18 mouse cellular contexts compared by ENCODE assay signal in the genomic region with DNA sequence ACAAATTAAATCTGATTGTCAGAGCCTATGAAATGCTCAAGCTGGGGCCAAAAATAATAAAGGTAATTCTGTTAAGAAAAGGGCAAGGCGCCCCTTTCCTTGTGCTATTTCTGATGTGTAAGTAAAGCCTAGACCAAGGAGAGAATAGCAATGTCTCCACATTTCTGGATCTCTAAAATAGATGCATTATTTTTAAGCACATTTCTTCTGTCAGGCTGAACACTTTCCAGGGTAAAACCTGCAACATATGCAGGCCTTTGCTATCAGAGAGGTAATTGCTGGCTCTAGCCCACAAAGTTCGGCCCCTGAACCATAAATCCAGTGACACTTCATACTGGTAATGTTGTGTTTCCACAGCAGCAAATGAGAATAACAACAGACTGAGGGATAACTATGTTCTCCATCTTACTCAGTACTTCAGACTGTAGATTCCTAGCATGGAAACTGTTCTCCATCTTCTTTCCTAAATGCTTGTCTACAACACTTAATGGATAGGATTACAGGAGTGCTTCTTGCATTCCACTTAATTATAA.
"Had no signal": no experiment of that assay in that cellular context is flagged by ENCODE, and none has a peak within 500 bp of the region (broad histone marks: within the 10 kb centered on the region; RNA-seq: fewer than 3 reads in every experiment).

No protein-coding gene starts in this region.

- H3K9ac ChIP-seq: limb, embryonic 12.5 days; liver, embryonic 13.5 days; stomach, embryonic 15.5 days had no signal

- H3K27ac ChIP-seq: kidney, postnatal 0 days; layer of hippocampus, adult 2 months; limb, embryonic 12.5 days; liver, embryonic 13.5 days; stomach, embryonic 15.5 days had no signal

- DNase-seq: kidney, adult 2 months; kidney, postnatal 25 days; layer of hippocampus, adult 9-11 months; liver, embryonic 13.5 days; lung, adult 2 months; lung, postnatal 36 days; midbrain, embryonic 14.5 days; right cerebral cortex, adult 18-20 months; right cerebral cortex, postnatal 25 days; spleen, adult 18-20 months; thymus, postnatal 25 days had no signal

- H3K4me3 ChIP-seq: layer of hippocampus, adult 2 months; limb, embryonic 12.5 days; liver, embryonic 13.5 days; megakaryocyte, embryonic 14.5 days; stomach, embryonic 15.5 days had no signal

- H3K4me1 ChIP-seq: limb, embryonic 12.5 days; liver, embryonic 13.5 days; megakaryocyte, embryonic 14.5 days; stomach, embryonic 15.5 days had no signal

- H3K4me2 ChIP-seq: limb, embryonic 12.5 days; liver, embryonic 13.5 days; midbrain, embryonic 11.5 days; stomach, embryonic 15.5 days had no signal

- H3K36me3 ChIP-seq: limb, embryonic 12.5 days; liver, embryonic 13.5 days; stomach, embryonic 15.5 days had no signal

- H3K27me3 ChIP-seq: limb, embryonic 12.5 days; liver, embryonic 13.5 days; megakaryocyte, embryonic 14.5 days; stomach, embryonic 15.5 days had no signal

- ATAC-seq: lung, postnatal 0 days had no signal

- H3K9me3 ChIP-seq: limb, embryonic 12.5 days; liver, embryonic 13.5 days; megakaryocyte, embryonic 14.5 days; stomach, embryonic 15.5 days had no signal
